Mouse (Mus musculus) G1E (cell line): ENCODE measurements around the gene Cfap65. TPM values are rescaled to one million over a fixed set of nuclear protein-coding genes. Genes with fewer than 3 reads are reported as not detected.

Source experiments
- ATAC-seq: 2 replicates; pipeline ENCODE4 v1.8.0; 2016; ENCODE audit warnings: mild to moderate bottlenecking; ENCODE audit not compliant: insufficient number of reproducible peaks, poor library complexity, low FRiP score, severe bottlenecking; ENCODE audit errors: extremely low read depth
- DNase-seq: peaks from one replicate; pipeline ENCODE4 v3.0.0; 2012; ENCODE audit warnings: low spot score
- H3K27me3 ChIP-seq: 2 replicates; pipeline ENCODE4 v1.6.1; 2012; ENCODE audit warnings: mild to moderate bottlenecking, low read length, inconsistent platforms; ENCODE audit not compliant: insufficient read depth
- H3K36me3 ChIP-seq: replicated peaks from 2 replicates; pipeline ENCODE3; 2012; ENCODE audit warnings: mild to moderate bottlenecking, inconsistent platforms
- H3K4me1 ChIP-seq: 2 replicates; pipeline ENCODE4 v1.6.1; 2012; ENCODE audit warnings: low read depth, low read length, inconsistent platforms, mixed read lengths; ENCODE audit not compliant: insufficient read depth
- H3K4me3 ChIP-seq: 2 replicates; pipeline ENCODE4 v1.5.1; 2012; ENCODE audit warnings: low read depth, mild to moderate bottlenecking, inconsistent platforms, low read length, moderate library complexity, mixed read lengths
- H3K9me3 ChIP-seq: replicated peaks from 2 replicates; pipeline ENCODE4 v1.6.1; 2012; ENCODE audit warnings: inconsistent platforms
- CTCF ChIP-seq: IDR thresholded peaks from 2 replicates; pipeline ENCODE4 v1.5.1; 2012; ENCODE audit warnings: low read depth, low read length, inconsistent platforms, mixed read lengths
- GATA1 ChIP-seq: IDR thresholded peaks from 2 replicates; pipeline ENCODE4 v1.6.1; 2012; ENCODE audit warnings: borderline replicate concordance, low read length, inconsistent platforms, mixed read lengths
- GATA2 ChIP-seq: IDR thresholded peaks from 2 replicates; pipeline ENCODE4 v1.6.1; 2012; ENCODE audit warnings: low read depth, low read length, inconsistent platforms, borderline replicate concordance
- POLR2AphosphoS5 ChIP-seq: IDR thresholded peaks from 2 replicates; pipeline ENCODE4 v1.6.1; 2012; ENCODE audit warnings: low read depth, low read length, inconsistent platforms; ENCODE audit not compliant: insufficient replicate concordance
- TAL1 ChIP-seq: conservative IDR thresholded peaks from 2 replicates; pipeline ENCODE4 v1.6.1; 2012; ENCODE audit warnings: low read depth, low read length, inconsistent platforms, mixed read lengths
- polyA plus RNA-seq: library from polyadenylated mRNA; stranded (reverse); fragments of >175 nt; gene quantifications from 2 replicates; pipeline ENCODE4 v1.2.3, GENCODE M21; 2012
- total RNA-seq, 2 experiments: library from RNA; stranded (forward) in 1 of 2; stranded (reverse) in 1 of 2; fragments of 200-1000 nt in 1 of 2; fragments of >200 nt in 1 of 2; fragmentation: Nextera tagmentation in 1 of 2; gene quantifications; 2 replicates each; pipeline ENCODE4 v1.2.3; 2014 to 2017

The Cfap65 gene
- total and polyA plus RNA-seq, 3 experiments: 0.11 TPM; not detected in 2

- H3K27me3 ChIP-seq: peaks cover 32% of the 10 kb centered on the region
These were observed 52.0 kb downstream of the Cfap65 start for GRCm38 (mm10) chr1:74883441-74883840.

GRCm38 (mm10) chr1:74882828-74883227 is 52.6 kb downstream of the Cfap65 start:
- Histone ChIP-seq H3K4me1 (peaks cover 10% of the 10 kb centered on the region), H3K36me3 (no peaks in the 10 kb centered on the region), H3K4me3 (no peak overlapping the region), H3K9me3 (no peaks in the 10 kb centered on the region; the same call in 1 of the 2 replicates), H3K27me3 (peaks cover 32% of the 10 kb centered on the region)
- DNase-seq (no peak), ATAC-seq (no peak)
- TF ChIP-seq POLR2AphosphoS5 (no peak), GATA1 (no peak), TAL1 (no peak), GATA2 (no peak), CTCF (no peak)

More at GRCm38 (mm10) chr1:74883441-74883840, 52.0 kb downstream of the Cfap65 start:
- H3K4me1 ChIP-seq: peaks cover 10% of the 10 kb centered on the region
- no peak for TF ChIP-seq GATA1
- TF ChIP-seq GATA2: no peak
- no peaks in the 10 kb centered on the region for H3K36me3 ChIP-seq
- ATAC-seq: no peak
- H3K4me3 ChIP-seq: no peak overlapping the region
- no peak for DNase-seq
- H3K9me3 ChIP-seq: no peaks in the 10 kb centered on the region; the same call in 1 of the 2 replicates

GRCm38 (mm10) chr1:74882055-74882734 is 53.2 kb downstream of the Cfap65 start:
- Histone ChIP-seq H3K36me3 (no peaks in the 10 kb centered on the region), H3K4me3 (no peak overlapping the region), H3K27me3 (peaks cover 32% of the 10 kb centered on the region), H3K9me3 (no peaks in the 10 kb centered on the region; the same call in 1 of the 2 replicates), H3K4me1 (peaks cover 10% of the 10 kb centered on the region)
- no peak for TF ChIP-seq CTCF
- no peak for TF ChIP-seq POLR2AphosphoS5
- TF ChIP-seq GATA1: no peak
- TF ChIP-seq TAL1: no peak
- TF ChIP-seq GATA2: no peak
- DNase-seq: no peak
- no peak for ATAC-seq

GRCm38 (mm10) chr1:74880785-74881360 is 54.5 kb downstream of the Cfap65 start:
- peaks cover 10% of the 10 kb centered on the region for H3K4me1 ChIP-seq
- DNase-seq: peak; percentile 63
- no peak for ATAC-seq
- H3K4me3 ChIP-seq: no peak overlapping the region
- no peaks in the 10 kb centered on the region; the same call in 1 of the 2 replicates for H3K9me3 ChIP-seq
- H3K36me3 ChIP-seq: no peaks in the 10 kb centered on the region
- TF ChIP-seq POLR2AphosphoS5 (no peak), CTCF (peak; percentile 86)
- peaks cover 26% of the 10 kb centered on the region for H3K27me3 ChIP-seq

DNA sequence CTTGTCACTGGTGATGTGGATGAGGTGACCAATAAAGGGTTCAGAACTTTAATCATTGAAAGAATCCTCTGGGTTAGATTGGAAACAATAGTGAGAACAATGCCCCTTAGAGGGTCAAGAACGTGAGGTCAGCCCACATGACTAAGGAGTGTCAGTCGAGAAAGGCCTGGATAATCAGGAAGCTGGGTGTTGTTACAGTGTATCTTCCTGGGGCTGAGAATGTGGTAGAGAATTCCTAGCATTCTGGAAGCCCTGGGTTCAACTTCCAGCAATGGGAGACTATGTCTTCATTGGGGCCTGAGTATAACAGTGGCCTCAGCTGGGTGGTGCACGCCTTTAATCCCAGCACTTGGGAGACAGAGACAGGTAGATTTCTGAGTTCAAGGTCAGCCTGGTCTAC is 58.2 kb downstream of the Cfap65 start:
- TF ChIP-seq POLR2AphosphoS5: no peak
- TF ChIP-seq GATA2: no peak
- TF ChIP-seq TAL1: no peak
- no peak for TF ChIP-seq CTCF
- no peak for TF ChIP-seq GATA1
- H3K36me3 ChIP-seq: no peaks in the 10 kb centered on the region
- ATAC-seq: no peak
- peaks cover 5% of the 10 kb centered on the region for H3K4me1 ChIP-seq
- H3K27me3 ChIP-seq: 0 out of 2 replicates have a peak, but pooled peaks cover 2% of the 10 kb centered on the region
- no peaks in the 10 kb centered on the region for H3K9me3 ChIP-seq
- no peak overlapping the region for H3K4me3 ChIP-seq
- no peak for DNase-seq

- Histone ChIP-seq H3K4me3 (no peak overlapping the region), H3K36me3 (no peaks in the 10 kb centered on the region), H3K9me3 (no peaks in the 10 kb centered on the region), H3K27me3 (0 out of 2 replicates have a peak, but pooled peaks cover 3% of the 10 kb centered on the region), H3K4me1 (no peaks in the 10 kb centered on the region)
- DNase-seq: no peak
- no peak for ATAC-seq
- TF ChIP-seq POLR2AphosphoS5: no peak
- TF ChIP-seq TAL1: no peak
- TF ChIP-seq CTCF: no peak
- no peak for TF ChIP-seq GATA1
- TF ChIP-seq GATA2: no peak
These were observed 63.2 kb downstream of the Cfap65 start for GRCm38 (mm10) chr1:74872218-74872617.
